Mouse (Mus musculus) stomach, postnatal 0 days (tissue): Measurements from ENCODE around the gene Chst3.

Experiments used
- CTCF ChIP-seq: IDR thresholded peaks from 2 replicates; pipeline ENCODE4 v1.5.1; 2016; ENCODE audit warnings: antibody characterized with exemption, low read depth, mild to moderate bottlenecking, moderate library complexity
- EP300 ChIP-seq: optimal IDR thresholded peaks from 2 replicates; pipeline ENCODE3; 2016; ENCODE audit warnings: antibody characterized with exemption

- TF ChIP-seq CTCF (no peak), EP300 (no peak)
Observed at GRCm38 (mm10) chr10:60268738-60269137, 49.7 kb upstream of the Chst3 start.
